Mouse (Mus musculus) bone marrow macrophage, adult 2 months (primary cell): Measurements from ENCODE around the gene Col23a1.

ENCODE experiments used
- CTCF ChIP-seq: IDR thresholded peaks from 2 replicates; pipeline ENCODE4 v1.5.1; 2012; ENCODE audit warnings: low read depth, mild to moderate bottlenecking, low read length, moderate library complexity
- POLR2A ChIP-seq: IDR thresholded peaks from 2 replicates; pipeline ENCODE4 v1.6.1; 2012; ENCODE audit warnings: mild to moderate bottlenecking, low read depth, low read length, borderline replicate concordance

GRCm38 (mm10) chr11:51274418-51274817 lies 15.3 kb upstream of the Col23a1 start:
- TF ChIP-seq POLR2A (no peak), CTCF (no peak)
